Mouse (Mus musculus) midbrain, embryonic 14.5 days (tissue): ENCODE results near the gene Themis3. TPM values are rescaled to one million over a fixed set of nuclear protein-coding genes. Genes with fewer than 3 reads are reported as not detected.

Experiments
- ATAC-seq: fragments of 200-750 bp; cut with Nextera tagmentation; 2 replicates; pipeline ENCODE4 v1.8.0; 2017; ENCODE audit warnings: moderate number of reproducible peaks, moderate library complexity; ENCODE audit not compliant: low FRiP score, low TSS enrichment
- DNase-seq: peaks from one replicate; pipeline ENCODE4 v3.0.0-alpha.2; 2015
- H3K27ac ChIP-seq: fragments of 300-500 bp; sonication (generic); replicated peaks from 2 replicates; pipeline ENCODE4 v1.5.1; 2014; ENCODE audit warnings: mild to moderate bottlenecking, low read depth, low read length, moderate library complexity
- H3K27me3 ChIP-seq: fragments of 300-500 bp; sonication (generic); 2 replicates; pipeline ENCODE4 v1.6.1; 2014; ENCODE audit warnings: low read length, control low read depth, mixed read lengths; ENCODE audit not compliant: control insufficient read depth, insufficient read depth
- H3K36me3 ChIP-seq: fragments of 300-500 bp; sonication (generic); 2 replicates; pipeline ENCODE4 v1.6.1; 2014; ENCODE audit warnings: low read length, control low read depth; ENCODE audit not compliant: control insufficient read depth, insufficient read depth
- H3K4me1 ChIP-seq: fragments of 300-500 bp; sonication (generic); 2 replicates; pipeline ENCODE4 v1.6.1; 2014; ENCODE audit warnings: mild to moderate bottlenecking, antibody characterized with exemption, low read length, control low read depth; ENCODE audit not compliant: control insufficient read depth, insufficient read depth
- H3K4me2 ChIP-seq: fragments of 300-500 bp; sonication (generic); 2 replicates; pipeline ENCODE4 v1.6.1; 2014; ENCODE audit warnings: mild to moderate bottlenecking, low read length, moderate library complexity
- H3K4me3 ChIP-seq: fragments of 300-500 bp; sonication (generic); replicated peaks from 2 replicates; pipeline ENCODE4 v1.5.1; 2014; ENCODE audit warnings: low read depth, low read length
- H3K9ac ChIP-seq: fragments of 300-500 bp; sonication (generic); replicated peaks from 2 replicates; pipeline ENCODE4 v1.6.1; 2014; ENCODE audit warnings: mild to moderate bottlenecking, low read length, moderate library complexity
- H3K9me3 ChIP-seq: fragments of 300-500 bp; sonication (generic); 2 replicates; pipeline ENCODE4 v1.6.1; 2016; ENCODE audit warnings: low read length, control low read depth, mixed read lengths; ENCODE audit not compliant: control insufficient read depth
- WGBS: fragments of 180-500 bp; shearing (Covaris S2); extraction: QIAGEN DNeasy Blood & Tissue Kit; methylation state at CpG from one replicate; pipeline ENCODE4 v1.1.7; 2014; 5-methylcytosine and 5-hydroxymethylcytosine counted together
- polyA plus RNA-seq: library from polyadenylated mRNA; unstranded; fragments of >200 nt; fragmentation: Nextera tagmentation; extraction: Ambion mirVana; gene quantifications from 2 replicates; pipeline ENCODE4 v1.2.1, GENCODE M21; 2014

Themis3 gene
- polyA plus RNA-seq, 1 experiment from 2014 or later: not detected

DNA sequence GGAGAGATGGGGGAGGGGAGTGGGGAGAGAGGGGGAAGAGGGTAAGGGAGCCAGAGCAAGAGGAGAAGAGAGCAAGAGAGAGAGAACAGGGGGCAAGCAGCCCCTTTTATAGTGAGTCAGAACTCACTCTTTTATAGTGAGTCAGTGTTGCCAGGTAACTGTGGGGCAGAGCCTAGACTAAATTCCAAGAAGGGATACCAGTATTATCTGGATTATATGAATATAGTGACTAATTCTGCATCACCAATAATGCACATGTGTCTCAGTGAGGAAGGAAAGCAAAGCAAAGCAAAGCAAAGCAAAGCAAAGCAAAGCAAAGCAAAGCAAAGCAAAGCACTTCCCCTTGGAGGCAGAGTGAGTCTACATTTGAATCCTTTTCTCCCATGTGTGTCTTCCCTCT lies 835 bp upstream of the Themis3 start:
- H3K36me3 ChIP-seq: no peaks in the 10 kb centered on the region
- ATAC-seq: no peak
- no peak overlapping the region for H3K9ac ChIP-seq
- H3K4me2 ChIP-seq: no peak overlapping the region
- no peak overlapping the region for H3K4me3 ChIP-seq
- H3K9me3 ChIP-seq: no peaks in the 10 kb centered on the region
- H3K4me1 ChIP-seq: no peaks in the 10 kb centered on the region
- no peaks in the 10 kb centered on the region for H3K27me3 ChIP-seq
- H3K27ac ChIP-seq: no peak overlapping the region
- DNase-seq: no peak

DNA sequence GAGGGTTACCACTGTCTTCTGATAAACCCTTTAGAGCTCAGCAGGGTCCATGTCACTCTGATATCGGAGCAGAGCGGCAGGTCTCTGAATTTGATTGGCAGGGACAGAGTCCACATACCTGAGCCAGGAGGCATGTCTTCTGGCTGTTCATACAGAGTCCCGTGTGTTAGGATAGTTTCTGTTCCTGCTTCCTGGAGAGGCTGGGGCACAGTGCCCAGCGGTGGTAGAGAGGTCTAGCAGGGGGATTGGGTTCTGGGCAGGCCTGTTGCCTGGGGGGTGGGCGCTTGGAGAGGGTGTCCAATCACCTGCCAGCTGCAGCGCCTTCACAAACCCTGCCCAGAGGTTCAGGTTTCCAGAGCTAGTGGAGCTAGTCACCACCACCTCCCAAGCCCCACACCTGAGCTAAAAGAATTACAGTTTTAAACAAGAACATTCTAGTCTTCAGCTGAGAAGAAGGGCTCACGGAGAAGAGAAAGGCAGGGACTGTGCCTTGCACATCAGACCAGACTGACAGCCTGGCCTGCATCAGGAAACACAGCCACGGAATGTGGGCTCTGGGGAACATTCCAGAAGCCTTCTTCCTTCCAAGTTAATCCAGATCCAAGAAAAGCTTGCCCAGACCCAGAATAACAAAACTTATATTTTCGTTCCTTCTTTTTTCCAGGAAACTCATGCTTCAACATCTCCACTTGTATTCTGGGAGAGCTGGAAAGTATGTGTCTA lies 3.9 kb downstream of the Themis3 start:
- Histone ChIP-seq H3K36me3 (no peaks in the 10 kb centered on the region), H3K9me3 (no peaks in the 10 kb centered on the region), H3K4me2 (no peak overlapping the region), H3K9ac (no peak overlapping the region), H3K4me1 (no peaks in the 10 kb centered on the region), H3K27ac (no peak overlapping the region), H3K4me3 (no peak overlapping the region), H3K27me3 (no peaks in the 10 kb centered on the region)
- 81% methylated on average over 9 of the region's 9 CpGs for WGBS
- DNase-seq (no peak), ATAC-seq (no peak)

DNA sequence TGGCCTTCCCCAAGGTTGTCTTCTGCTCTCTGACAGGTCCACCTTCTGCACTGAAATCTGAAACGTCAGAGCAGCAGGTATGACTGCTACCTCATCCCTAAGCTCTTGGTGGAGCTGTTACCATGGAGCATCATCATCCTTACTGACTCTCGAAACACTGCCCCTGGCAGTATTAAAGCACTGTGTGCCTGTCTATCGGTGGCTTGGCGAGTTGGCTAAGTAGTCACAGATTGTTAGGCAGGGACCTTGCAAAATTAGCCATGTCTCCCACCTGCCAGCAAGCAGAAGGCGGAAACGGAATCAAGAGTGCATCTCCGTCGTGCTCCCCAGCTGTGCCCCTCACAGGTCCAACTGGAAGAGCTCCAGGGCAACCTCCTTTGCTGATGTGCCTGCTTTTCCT lies 4.6 kb downstream of the Themis3 start:
- H3K9ac ChIP-seq: no peak overlapping the region
- H3K27ac ChIP-seq: no peak overlapping the region
- DNase-seq: peak; percentile 25
- no peaks in the 10 kb centered on the region for H3K9me3 ChIP-seq
- no peak overlapping the region for H3K4me2 ChIP-seq
- no peaks in the 10 kb centered on the region for H3K27me3 ChIP-seq
- ATAC-seq: no peak
- no peak overlapping the region for H3K4me3 ChIP-seq
- WGBS: 76% methylated on average over 8 of the region's 8 CpGs
- H3K4me1 ChIP-seq: no peaks in the 10 kb centered on the region
- H3K36me3 ChIP-seq: no peaks in the 10 kb centered on the region

DNA sequence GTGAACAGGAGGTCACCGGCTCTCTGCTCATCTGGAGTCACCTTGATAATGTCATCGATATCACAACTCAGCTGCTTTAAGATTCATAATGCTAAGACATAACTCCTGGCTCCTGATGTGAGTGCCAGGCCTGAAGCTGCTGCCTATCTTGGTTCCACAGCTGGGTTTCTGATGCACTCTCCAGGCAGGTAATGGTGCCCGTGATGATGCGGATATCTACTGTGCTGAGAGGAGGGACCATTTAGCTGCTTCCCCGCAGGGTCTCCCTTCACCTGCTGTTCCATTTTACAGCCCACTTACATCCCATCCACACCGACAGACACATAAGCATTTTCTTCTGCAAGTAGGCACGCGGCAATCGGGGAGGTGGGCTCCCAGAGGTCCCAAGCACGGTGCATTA lies 7.7 kb downstream of the Themis3 start:
- Histone ChIP-seq H3K27me3 (no peaks in the 10 kb centered on the region), H3K4me1 (no peaks in the 10 kb centered on the region), H3K27ac (no peak overlapping the region), H3K4me3 (no peak overlapping the region), H3K4me2 (no peak overlapping the region), H3K9ac (no peak overlapping the region), H3K9me3 (no peaks in the 10 kb centered on the region), H3K36me3 (no peaks in the 10 kb centered on the region)
- DNase-seq (no peak), ATAC-seq (no peak)
- 90% methylated on average over 10 of the region's 10 CpGs for WGBS

DNA sequence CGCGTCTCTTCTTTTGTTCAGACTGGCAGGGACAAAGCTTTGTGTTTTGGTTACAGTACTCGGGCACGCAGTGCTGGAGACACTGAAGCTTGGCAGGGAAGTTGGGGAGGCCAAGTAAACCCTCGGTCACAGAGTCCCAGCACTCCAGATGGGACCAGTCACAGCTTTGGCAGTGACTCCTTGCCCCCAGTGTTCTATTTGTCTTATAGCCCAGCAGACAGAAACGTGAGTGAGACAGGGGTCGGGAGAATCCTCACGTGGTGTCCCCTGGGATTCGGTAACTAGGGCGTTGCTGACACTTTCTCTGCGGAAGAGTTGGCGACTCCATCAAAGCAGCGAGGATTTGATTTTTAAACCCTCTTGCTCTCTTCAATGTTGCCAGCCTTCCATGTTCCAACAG lies 8.3 kb downstream of the Themis3 start:
- Histone ChIP-seq H3K36me3 (no peaks in the 10 kb centered on the region), H3K4me3 (no peak overlapping the region), H3K4me2 (no peak overlapping the region), H3K4me1 (no peaks in the 10 kb centered on the region), H3K9ac (no peak overlapping the region), H3K9me3 (no peaks in the 10 kb centered on the region), H3K27me3 (no peaks in the 10 kb centered on the region), H3K27ac (no peak overlapping the region)
- ATAC-seq (no peak), DNase-seq (no peak)
- WGBS: 78% methylated on average over 13 of the region's 13 CpGs

DNA sequence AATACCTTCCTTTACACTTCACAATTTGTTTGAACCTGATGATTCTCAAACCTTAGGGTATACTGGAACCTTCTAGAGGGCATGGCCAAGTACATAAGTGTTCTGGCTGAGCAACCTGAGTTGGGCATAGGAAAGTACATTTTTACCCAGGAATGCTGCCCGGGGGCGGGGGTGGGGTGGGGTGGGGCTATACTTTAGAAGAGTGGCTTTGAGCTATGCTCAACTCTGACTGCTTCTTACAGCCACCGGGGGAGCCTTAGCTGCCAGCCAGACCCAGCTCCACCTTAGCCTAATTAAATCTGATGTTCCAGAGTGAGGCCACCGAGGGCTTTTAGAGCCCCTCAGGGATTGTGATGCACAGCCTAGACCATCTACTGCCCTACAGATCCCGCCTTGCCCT lies 13.4 kb downstream of the Themis3 start:
- Histone ChIP-seq H3K27ac (no peak overlapping the region), H3K4me3 (no peak overlapping the region), H3K4me1 (no peaks in the 10 kb centered on the region), H3K9ac (no peak overlapping the region), H3K27me3 (no peaks in the 10 kb centered on the region), H3K4me2 (no peak overlapping the region), H3K36me3 (no peaks in the 10 kb centered on the region), H3K9me3 (no peaks in the 10 kb centered on the region)
- WGBS: 84% methylated on average over 5 of the region's 5 CpGs
- DNase-seq (no peak), ATAC-seq (no peak)

DNA sequence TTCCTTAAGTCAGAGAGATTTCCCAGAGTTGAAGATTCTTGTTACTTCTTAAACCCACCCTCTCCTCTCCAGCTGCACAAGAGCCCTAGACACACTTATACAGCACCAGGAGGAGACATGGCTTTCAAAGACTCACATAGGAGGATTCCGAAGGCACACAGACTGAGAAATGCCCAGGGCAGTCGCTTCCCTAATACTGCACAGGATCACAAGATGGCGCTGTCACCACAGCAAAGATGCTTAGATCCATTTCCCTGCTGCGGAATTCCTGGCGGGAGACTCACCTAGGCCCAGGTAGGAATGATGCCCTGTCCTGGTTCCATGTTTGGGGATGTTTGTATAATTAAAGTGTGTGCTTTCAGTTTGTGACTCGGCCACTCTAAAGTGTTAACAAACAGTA lies 16.4 kb downstream of the Themis3 start:
- no peak overlapping the region for H3K4me2 ChIP-seq
- no peaks in the 10 kb centered on the region for H3K27me3 ChIP-seq
- DNase-seq: peak; percentile 91
- no peak overlapping the region for H3K9ac ChIP-seq
- no peaks in the 10 kb centered on the region for H3K9me3 ChIP-seq
- H3K4me3 ChIP-seq: no peak overlapping the region
- WGBS: 18% methylated on average over 6 of the region's 6 CpGs
- no peak overlapping the region for H3K27ac ChIP-seq
- H3K36me3 ChIP-seq: no peaks in the 10 kb centered on the region
- H3K4me1 ChIP-seq: no peaks in the 10 kb centered on the region
- no peak; the same call in 1 of the 2 replicates for ATAC-seq

DNA sequence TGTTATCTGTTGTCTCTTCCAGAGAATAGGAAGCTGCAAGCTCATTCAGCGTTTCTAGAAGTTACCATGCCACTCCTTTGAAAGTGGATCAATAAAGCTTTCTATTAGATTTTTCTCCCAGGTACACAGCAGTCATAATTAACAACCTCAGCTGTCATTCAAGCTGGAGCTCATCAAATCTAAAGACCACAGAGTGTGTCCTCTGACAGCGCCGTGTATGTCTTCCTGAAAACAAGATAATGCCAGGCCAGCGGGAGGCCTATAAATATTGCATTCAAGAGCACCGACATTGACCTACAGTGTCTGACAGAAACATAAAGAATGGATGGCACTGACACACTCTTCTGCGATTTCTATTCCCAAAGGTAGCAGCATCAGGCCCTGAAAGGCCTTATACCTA lies 16.9 kb downstream of the Themis3 start:
- Histone ChIP-seq H3K4me3 (no peak overlapping the region), H3K36me3 (no peaks in the 10 kb centered on the region), H3K27me3 (no peaks in the 10 kb centered on the region), H3K4me2 (no peak overlapping the region), H3K9me3 (no peaks in the 10 kb centered on the region), H3K4me1 (no peaks in the 10 kb centered on the region), H3K9ac (no peak overlapping the region), H3K27ac (no peak overlapping the region)
- WGBS: 52% methylated on average over 6 of the region's 6 CpGs
- DNase-seq (peak; percentile 36), ATAC-seq (no peak)

DNA sequence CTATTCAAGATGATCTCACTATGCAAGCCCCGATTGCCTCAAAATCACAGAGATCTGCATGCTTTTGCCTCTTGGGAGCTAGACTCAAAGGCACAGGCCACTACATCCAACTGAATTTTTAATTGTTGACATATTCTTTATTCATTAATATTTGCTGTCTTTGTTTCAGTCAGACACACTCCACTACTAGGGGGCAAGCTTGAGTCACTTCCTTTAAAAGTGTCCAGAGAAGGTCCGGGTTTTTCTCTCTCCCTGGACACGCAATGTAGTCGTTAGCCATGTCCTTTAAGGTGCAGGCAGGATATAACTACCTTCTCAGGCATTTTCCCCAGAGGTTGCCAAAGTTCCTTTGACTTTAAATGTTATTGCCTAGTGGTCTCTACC lies 21.8 kb downstream of the Themis3 start:
- no peak for DNase-seq
- H3K4me3 ChIP-seq: no peak overlapping the region
- WGBS: 73% methylated on average over 4 of the region's 4 CpGs
- no peaks in the 10 kb centered on the region for H3K27me3 ChIP-seq
- H3K4me2 ChIP-seq: no peak overlapping the region
- H3K4me1 ChIP-seq: no peaks in the 10 kb centered on the region
- no peaks in the 10 kb centered on the region for H3K9me3 ChIP-seq
- H3K9ac ChIP-seq: no peak overlapping the region
- no peak overlapping the region for H3K27ac ChIP-seq
- H3K36me3 ChIP-seq: no peaks in the 10 kb centered on the region
- no peak for ATAC-seq
